Mouse (Mus musculus) heart, postnatal 0 days (tissue): Measurements from ENCODE around the gene Actr1a. TPM values are rescaled to one million over a fixed set of nuclear protein-coding genes. Genes with fewer than 3 reads are reported as not detected.

Experiments used
- ATAC-seq: fragments of 200-750 bp; cut with Nextera tagmentation; 2 replicates; pipeline ENCODE4 v1.8.0; 2017; ENCODE audit warnings: low read depth, moderate number of reproducible peaks, moderate library complexity; ENCODE audit not compliant: insufficient read depth
- DNase-seq: peaks from one replicate; pipeline ENCODE4 v3.0.0-alpha.2; 2016; ENCODE audit warnings: low spot score
- H3K27ac ChIP-seq: fragments of 300-500 bp; sonication (generic); 2 replicates; pipeline ENCODE4 v1.5.1; 2014; ENCODE audit warnings: low read depth, mild to moderate bottlenecking
- H3K27me3 ChIP-seq: fragments of 300-500 bp; sonication (generic); 2 replicates; pipeline ENCODE4 v1.6.1; 2014; ENCODE audit warnings: low read length, mixed read lengths; ENCODE audit not compliant: control insufficient read depth, insufficient read depth
- H3K36me3 ChIP-seq: fragments of 300-500 bp; sonication (generic); replicated peaks from 2 replicates; pipeline ENCODE4 v1.6.1; 2014; ENCODE audit warnings: low read length, mixed read lengths; ENCODE audit not compliant: control insufficient read depth, insufficient read depth
- H3K4me1 ChIP-seq: fragments of 300-500 bp; sonication (generic); 2 replicates; pipeline ENCODE4 v1.6.1; 2014; ENCODE audit warnings: antibody characterized with exemption; ENCODE audit not compliant: control insufficient read depth, insufficient read depth
- H3K4me2 ChIP-seq: fragments of 300-500 bp; sonication (generic); 2 replicates; pipeline ENCODE4 v1.6.1; 2014; ENCODE audit warnings: low read depth, mild to moderate bottlenecking, low read length, moderate library complexity
- H3K4me3 ChIP-seq: fragments of 300-500 bp; sonication (generic); 2 replicates; pipeline ENCODE4 v1.5.1; 2014; ENCODE audit warnings: low read depth, low read length
- H3K9ac ChIP-seq: fragments of 300-500 bp; sonication (generic); replicated peaks from 2 replicates; pipeline ENCODE4 v1.6.1; 2014; ENCODE audit warnings: low read depth, low read length, mixed read lengths
- H3K9me3 ChIP-seq: fragments of 300-500 bp; sonication (generic); replicated peaks from 2 replicates; pipeline ENCODE4 v1.6.1; 2016; ENCODE audit warnings: low read length; ENCODE audit not compliant: control insufficient read depth
- CTCF ChIP-seq: IDR thresholded peaks from 2 replicates; pipeline ENCODE4 v1.5.1; 2016; ENCODE audit warnings: antibody characterized with exemption, control low read depth, low read depth
- EP300 ChIP-seq: IDR thresholded peaks from 2 replicates; pipeline ENCODE4 v1.6.1; 2016; ENCODE audit warnings: antibody characterized with exemption, low read depth
- WGBS: fragments of 180-500 bp; shearing (Covaris S2); extraction: QIAGEN DNeasy Blood & Tissue Kit; methylation state at CpG from one replicate; pipeline ENCODE4 v1.1.7; 2014; 5-methylcytosine and 5-hydroxymethylcytosine counted together
- polyA plus RNA-seq: library from polyadenylated mRNA; unstranded; fragments of >200 nt; fragmentation: Nextera tagmentation; extraction: Ambion mirVana; gene quantifications from 2 replicates; pipeline ENCODE4 v1.2.1, GENCODE M21; 2015
- total RNA-seq: library from RNA; depleted of rRNA; stranded (reverse); fragments of >200 nt; gene quantifications from 2 replicates; pipeline ENCODE4 v1.2.3, GENCODE M21; 2014; ENCODE audit warnings: low replicate concordance

The Actr1a gene
- total and polyA plus RNA-seq, 2 experiments from 2014 or later: 118 to 173 TPM

GRCm38 (mm10) chr19:46422384-46423338 is 27.1 kb upstream of the Actr1a start:
- Histone ChIP-seq H3K27me3 (no peaks in the 10 kb centered on the region), H3K4me2 (no peak overlapping the region), H3K27ac (no peak overlapping the region), H3K36me3 (no peaks in the 10 kb centered on the region), H3K9ac (no peak overlapping the region), H3K4me1 (no peaks in the 10 kb centered on the region), H3K9me3 (no peaks in the 10 kb centered on the region), H3K4me3 (no peak overlapping the region)
- WGBS: 61% methylated on average over 11 of the region's 11 CpGs
- DNase-seq: no peak
- ATAC-seq: no peak
- no peak for TF ChIP-seq CTCF
- TF ChIP-seq EP300: no peak

- Histone ChIP-seq H3K9me3 (no peaks in the 10 kb centered on the region), H3K4me1 (no peaks in the 10 kb centered on the region), H3K27me3 (no peaks in the 10 kb centered on the region), H3K9ac (no peak overlapping the region), H3K4me3 (no peak overlapping the region), H3K36me3 (no peaks in the 10 kb centered on the region), H3K4me2 (no peak overlapping the region), H3K27ac (no peak overlapping the region)
- no peak for ATAC-seq
- no peak for DNase-seq
- WGBS: 90% methylated on average over 7 of the region's 7 CpGs
- TF ChIP-seq CTCF (no peak), EP300 (no peak)
Observed at GRCm38 (mm10) chr19:46420410-46420809, 24.9 kb upstream of the Actr1a start.

- no peak for DNase-seq
- no peaks in the 10 kb centered on the region for H3K27me3 ChIP-seq
- no peaks in the 10 kb centered on the region for H3K9me3 ChIP-seq
- no peak overlapping the region for H3K9ac ChIP-seq
- no peak overlapping the region for H3K4me2 ChIP-seq
- no peaks in the 10 kb centered on the region; the same call in 1 of the 2 replicates for H3K36me3 ChIP-seq
- 83% methylated on average over 4 of the region's 4 CpGs for WGBS
- no peak overlapping the region for H3K27ac ChIP-seq
- no peak for TF ChIP-seq EP300
- no peak for TF ChIP-seq CTCF
- no peak for ATAC-seq
- no peaks in the 10 kb centered on the region for H3K4me1 ChIP-seq
- no peak overlapping the region for H3K4me3 ChIP-seq
Observed at GRCm38 (mm10) chr19:46418051-46418450, 22.5 kb upstream of the Actr1a start.

- no peak for TF ChIP-seq EP300
- TF ChIP-seq CTCF: no peak
- Histone ChIP-seq H3K36me3 (no peaks in the 10 kb centered on the region; the same call in 1 of the 2 replicates), H3K4me1 (peaks cover 11% of the 10 kb centered on the region), H3K9me3 (no peaks in the 10 kb centered on the region), H3K27ac (no peak overlapping the region), H3K4me2 (no peak overlapping the region), H3K9ac (no peak overlapping the region), H3K27me3 (no peaks in the 10 kb centered on the region), H3K4me3 (no peak overlapping the region)
- no peak for ATAC-seq
- no peak for DNase-seq
- 73% methylated on average over 9 of the region's 9 CpGs for WGBS
Observed at GRCm38 (mm10) chr19:46416276-46416675, 20.7 kb upstream of the Actr1a start.

- Histone ChIP-seq H3K27me3 (no peaks in the 10 kb centered on the region), H3K4me2 (no peak overlapping the region), H3K9ac (no peak overlapping the region), H3K4me3 (no peak overlapping the region), H3K9me3 (no peaks in the 10 kb centered on the region), H3K27ac (no peak overlapping the region), H3K4me1 (peaks cover 19% of the 10 kb centered on the region), H3K36me3 (no peaks in the 10 kb centered on the region; the same call in 1 of the 2 replicates)
- ATAC-seq (no peak), DNase-seq (no peak)
- no peak for TF ChIP-seq EP300
- TF ChIP-seq CTCF: no peak
- 91% methylated on average over 8 of the region's 8 CpGs for WGBS
Observed at GRCm38 (mm10) chr19:46414486-46414885, 18.9 kb upstream of the Actr1a start.
